Mouse (Mus musculus) right cerebral cortex, adult 18-20 months (tissue): ENCODE results near the gene Glrp1.

Experiments
- DNase-seq: peaks from one replicate; pipeline ENCODE4 v3.0.0; 2022; ENCODE audit warnings: mixed read lengths

Gene Glrp1

DNA sequence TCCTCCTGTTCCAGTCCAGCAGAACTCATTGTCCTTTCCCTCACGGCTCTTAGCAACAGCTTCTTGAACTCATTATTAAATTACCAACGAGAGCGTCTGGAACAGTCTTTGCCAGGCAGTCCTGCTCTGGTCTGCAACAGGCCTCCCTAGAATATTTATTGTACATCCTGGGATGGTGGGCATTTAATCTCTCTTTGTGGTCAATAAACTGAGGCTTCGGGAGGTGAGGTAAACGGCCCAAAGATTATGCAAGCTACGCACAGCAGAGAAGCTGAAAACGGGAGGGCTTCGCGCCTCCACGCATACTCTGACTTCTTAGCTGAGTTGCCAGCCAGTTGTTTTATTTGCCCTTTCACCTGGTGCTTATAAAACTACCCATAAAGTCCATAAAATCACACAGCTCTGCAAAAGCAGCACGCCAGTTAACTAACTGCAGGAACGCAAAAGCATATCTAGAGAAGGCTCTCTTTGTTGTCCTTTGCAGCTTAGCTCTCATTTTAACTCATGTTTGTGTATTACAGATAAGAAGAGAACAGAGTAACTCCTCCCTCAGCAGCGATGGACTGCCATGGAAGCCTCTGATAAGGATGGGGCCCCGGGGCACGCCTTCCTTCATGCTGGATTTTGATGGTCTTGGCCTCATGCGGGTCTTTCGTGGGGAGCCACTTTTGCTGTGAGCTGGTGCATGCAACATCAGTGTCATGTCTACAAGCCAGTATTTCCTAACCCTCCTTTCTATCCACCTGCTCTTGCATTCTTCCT, 18.1 kb downstream of the Glrp1 start:
- DNase-seq = no peak

DNA sequence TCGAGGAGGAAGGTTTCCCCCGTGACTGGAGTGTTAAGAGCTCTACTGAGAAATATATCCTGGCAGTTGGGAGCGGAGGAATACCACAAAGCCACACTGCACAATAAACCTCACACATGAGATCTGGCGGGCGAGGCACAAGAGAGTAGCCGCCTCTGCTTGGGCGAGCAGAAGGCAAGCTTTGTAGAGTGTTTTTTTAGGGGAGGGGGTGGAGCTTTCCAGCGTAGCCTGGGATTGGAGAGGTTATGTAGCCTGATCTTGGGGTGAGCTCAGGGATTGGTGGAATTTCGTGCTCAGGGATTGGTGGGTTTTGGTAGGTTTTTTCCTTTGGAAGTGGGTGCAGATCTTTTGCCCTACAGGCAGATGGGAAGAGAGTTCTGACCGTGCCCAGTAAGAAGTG, 19.7 kb downstream of the Glrp1 start:
- DNase-seq = no peak

DNA sequence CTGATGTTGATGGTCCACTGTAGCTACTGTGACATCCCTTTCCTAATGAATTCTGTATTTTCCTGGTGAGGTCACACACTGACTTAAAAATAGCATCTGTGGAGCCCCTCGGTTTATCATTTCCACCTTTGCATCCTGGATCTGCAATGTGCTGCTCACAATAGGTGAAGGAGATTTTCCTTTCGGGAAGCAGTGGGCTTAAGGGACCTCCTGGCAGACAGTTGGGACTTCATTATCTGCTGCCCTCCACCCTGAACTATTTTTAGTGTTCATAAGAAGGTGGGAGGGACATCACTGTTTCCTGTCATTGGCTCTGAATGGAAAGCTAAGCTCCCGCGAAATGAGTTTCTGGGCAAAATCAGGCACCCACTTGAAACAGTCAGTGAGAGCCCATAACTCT, 20.9 kb downstream of the Glrp1 start:
- DNase-seq = no peak

DNA sequence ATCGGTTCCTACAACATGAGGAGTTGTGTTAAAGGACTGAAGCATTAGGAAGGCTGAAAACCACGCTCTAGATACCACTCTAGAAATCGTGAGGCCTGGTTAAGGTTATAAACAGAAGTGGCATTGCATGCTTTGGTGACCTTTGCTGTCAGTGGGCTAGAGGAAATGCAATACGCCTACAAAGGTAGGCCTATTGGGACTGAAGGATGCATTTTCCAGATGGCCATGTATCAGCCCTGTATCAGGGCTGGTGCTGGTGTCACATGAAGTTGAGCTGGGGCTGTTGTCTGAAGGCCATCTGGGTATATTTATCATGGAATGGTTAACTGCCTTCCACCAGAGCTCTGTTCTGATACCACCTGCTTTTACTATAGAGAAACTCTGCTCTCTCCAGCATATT, 23.5 kb downstream of the Glrp1 start:
- DNase-seq = no peak

- peak; percentile 13 for DNase-seq
Measured at GRCm38 (mm10) chr1:88484059-88484458, 25.8 kb downstream of the Glrp1 start.

GRCm38 (mm10) chr1:88482142-88483099, 27.4 kb downstream of the Glrp1 start:
- DNase-seq = no peak

- DNase-seq = no peak
Measured at GRCm38 (mm10) chr1:88480594-88480993, 29.3 kb downstream of the Glrp1 start.

DNA sequence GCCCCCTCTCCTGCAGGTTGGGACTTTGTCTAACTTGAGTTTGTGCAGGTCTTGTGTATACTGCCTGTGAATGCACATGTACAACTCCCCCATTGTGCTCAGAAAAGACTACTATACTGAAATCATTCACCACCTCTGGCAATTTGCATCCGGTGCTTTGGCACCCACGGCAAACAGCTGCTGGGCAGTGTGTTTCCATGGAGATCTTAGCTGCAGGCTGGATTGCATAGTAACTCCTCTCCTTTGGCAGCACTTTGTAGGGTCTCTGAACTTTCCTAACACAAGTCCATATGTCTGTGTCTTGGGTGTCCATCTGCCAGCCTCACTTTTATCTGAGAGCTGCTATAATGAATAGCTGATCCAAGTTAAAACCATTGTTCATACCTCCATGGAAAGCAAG, 31.7 kb downstream of the Glrp1 start:
- DNase-seq = no peak

- DNase-seq = no peak
Measured at GRCm38 (mm10) chr1:88476554-88477085, 33.2 kb downstream of the Glrp1 start.

DNA sequence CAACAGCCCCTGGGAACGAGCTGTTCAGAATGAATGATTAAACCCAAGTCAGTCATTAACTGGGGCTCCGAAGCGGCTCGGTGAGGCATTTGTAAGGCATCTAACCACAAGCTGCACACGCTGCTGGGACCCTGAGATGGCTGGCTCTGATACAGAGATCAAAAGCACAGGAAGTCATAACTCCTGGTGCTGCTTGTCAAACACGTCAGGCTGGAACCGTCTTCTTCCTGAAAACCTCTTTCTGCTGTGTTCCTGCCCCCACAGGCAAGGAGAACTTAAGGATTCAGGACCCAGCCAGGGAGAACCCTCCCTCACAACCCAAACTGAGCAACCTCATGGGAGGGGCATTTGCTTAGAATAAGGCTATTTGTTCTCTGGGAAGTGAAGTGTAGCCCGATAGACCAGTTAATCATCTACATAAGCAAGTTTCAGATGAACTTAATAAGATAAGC, 34.3 kb downstream of the Glrp1 start:
- no peak for DNase-seq

- no peak for DNase-seq
Measured at GRCm38 (mm10) chr1:88474598-88474997, 35.3 kb downstream of the Glrp1 start.

- no peak for DNase-seq
Measured at GRCm38 (mm10) chr1:88473899-88474298, 36.0 kb downstream of the Glrp1 start.

DNA sequence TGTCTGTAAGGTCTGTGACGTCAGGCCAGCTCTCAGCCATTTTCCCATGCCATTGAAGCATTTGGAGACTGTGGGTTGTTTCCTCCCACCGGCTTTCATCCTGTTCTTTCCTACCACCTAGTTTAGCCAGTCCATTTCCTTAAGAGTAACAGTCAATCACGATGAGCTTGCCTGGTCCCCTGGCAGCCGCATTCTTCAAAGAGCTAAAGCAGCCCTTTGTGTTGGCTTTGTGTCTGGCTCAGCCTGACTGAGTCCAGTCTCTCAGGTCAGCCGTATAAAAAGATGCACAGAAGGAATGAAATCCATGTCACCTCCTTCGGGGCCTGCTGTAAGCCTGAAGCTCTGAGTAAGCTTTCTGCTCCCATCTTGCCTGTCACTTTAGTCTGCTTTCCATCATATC, 37.6 kb downstream of the Glrp1 start:
- no peak for DNase-seq

DNA sequence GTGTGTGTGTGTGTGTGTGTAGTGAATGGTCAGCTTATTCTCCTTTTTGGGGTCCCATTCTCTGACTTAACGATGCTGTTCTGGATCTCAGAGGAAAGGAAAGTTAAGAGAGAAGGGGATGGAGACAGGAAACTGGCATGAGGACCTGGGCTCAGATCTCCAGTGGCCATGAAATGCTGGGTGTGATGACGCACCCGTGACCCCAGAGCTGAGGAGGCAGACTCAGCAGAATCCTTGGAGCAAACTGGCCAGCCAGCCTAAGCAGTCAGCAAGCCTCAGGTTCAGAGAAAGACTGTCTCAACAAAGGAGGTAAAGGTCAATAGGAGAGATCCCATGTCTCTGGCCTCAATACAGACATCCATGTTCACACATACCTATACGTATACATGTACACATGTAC, 40.1 kb downstream of the Glrp1 start:
- no peak for DNase-seq

DNA sequence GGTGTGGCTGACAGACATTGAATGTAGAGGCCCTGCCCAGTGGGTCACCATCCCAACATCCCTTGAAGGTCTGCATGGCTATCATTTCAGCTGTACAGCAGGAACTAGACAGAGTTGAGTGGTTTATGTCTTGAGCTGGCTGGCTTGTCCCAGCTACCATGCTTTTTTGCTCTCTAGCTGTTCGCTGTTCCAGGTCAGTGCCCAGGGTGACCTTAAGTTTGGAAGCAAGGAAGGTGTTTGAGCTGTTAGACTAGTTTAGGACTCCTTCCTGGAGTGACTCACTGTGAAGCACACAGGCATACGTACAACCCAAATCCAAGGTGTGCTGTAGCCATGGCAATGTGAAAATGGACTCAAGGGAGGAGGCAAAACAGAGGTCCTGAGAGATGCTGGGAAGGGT, 41.5 kb downstream of the Glrp1 start:
- DNase-seq = no peak

GRCm38 (mm10) chr1:88467866-88468265, 42.0 kb downstream of the Glrp1 start:
- DNase-seq = no peak

DNA sequence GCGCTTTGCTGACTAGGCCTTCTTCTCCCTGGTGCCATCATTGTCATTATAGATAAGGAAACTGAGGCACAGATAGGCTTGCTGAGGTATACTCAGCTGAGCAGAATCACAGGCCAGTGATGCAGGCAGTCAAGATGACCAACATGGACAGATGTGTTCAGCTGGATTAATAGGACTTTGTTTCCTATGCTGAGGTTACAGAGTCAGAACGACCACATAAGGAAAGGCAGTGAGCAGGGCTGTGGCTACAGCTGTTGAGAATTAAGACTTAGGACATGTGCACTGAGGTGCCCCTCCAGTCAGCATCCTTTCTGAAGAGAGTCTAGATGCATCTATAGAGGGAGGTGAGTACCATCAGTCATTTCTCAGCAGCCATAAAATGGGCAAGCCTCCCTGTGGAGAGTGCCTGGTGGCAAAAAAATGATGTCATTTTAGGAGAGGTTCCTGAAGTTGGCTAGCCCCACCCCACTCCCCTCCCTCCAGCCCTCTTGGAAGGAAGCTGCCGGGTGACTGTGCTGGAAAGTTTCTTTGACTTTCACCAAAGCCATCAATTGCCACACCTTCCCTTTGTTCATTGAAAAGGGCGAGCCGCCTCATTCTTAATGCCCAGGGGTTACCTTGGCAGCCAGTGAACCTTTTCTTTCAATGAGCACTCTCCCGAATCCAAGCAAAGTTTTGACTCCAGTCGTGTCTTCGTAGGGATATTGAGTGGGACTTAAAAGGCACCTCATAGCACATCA, 43.4 kb downstream of the Glrp1 start:
- no peak for DNase-seq

DNA sequence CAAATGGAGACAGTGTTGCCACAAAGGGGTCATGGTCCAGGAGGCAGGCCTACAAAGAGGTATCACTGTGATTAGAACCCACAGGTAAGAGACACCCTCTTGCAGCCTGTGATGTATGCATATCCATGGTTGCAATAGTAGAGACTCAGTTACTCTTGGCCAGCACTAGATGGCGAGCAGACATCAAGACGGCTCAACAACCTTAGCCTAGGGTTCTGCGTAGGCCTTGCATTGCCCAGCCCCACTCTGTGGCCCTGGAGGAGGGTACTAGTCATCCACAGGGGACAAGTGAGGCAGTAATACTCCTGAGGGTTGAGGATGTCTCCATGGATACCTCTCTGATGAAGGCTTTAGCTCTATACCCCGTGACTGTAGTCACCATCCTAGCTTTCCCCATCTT, 44.1 kb downstream of the Glrp1 start:
- DNase-seq = no peak

- no peak for DNase-seq
Measured at GRCm38 (mm10) chr1:88464109-88464905, 45.6 kb downstream of the Glrp1 start.

GRCm38 (mm10) chr1:88463241-88463640, 46.6 kb downstream of the Glrp1 start:
- DNase-seq = no peak

DNA sequence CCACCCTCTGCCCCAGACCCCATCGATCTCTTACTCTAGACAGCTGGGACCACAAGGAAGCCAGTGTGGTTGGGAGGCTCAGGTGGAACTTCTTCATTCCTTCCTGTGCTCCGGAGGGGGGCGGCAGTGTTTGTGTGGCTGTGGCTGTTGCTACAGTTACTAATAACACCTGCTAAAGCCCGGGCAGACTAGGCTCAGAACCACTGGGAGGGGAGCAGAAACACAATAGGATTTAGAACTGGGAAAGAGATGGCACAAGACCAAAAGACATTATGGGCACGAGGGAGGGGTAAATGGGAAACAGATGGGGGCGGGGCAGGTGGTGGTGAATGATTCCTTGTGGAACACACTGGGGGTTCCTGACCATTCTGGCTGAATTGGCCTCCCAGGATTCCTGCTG, 47.4 kb downstream of the Glrp1 start:
- DNase-seq = no peak

- DNase-seq = no peak
Measured at GRCm38 (mm10) chr1:88461096-88461495, 48.8 kb downstream of the Glrp1 start.
